Mouse (Mus musculus) cerebellum, adult 9-10 months (tissue): ENCODE data around the gene Tceanc.
"Not testable (repeated sequence)": the region's sequence is repeated elsewhere in the genome, so short reads cannot be mapped to it uniquely, and the experiment has no call there.

ENCODE experiments used
- DNase-seq: peaks from one replicate; pipeline ENCODE4 v3.0.0; 2022

Tceanc gene

GRCm38 (mm10) chrX:166518345-166518744, at the start of gene Tceanc:
TSS of gene Tceanc (minus strand) at chrX:166518567.
- DNase-seq, result no peak

GRCm38 (mm10) chrX:166565983-166566382, 47.6 kb upstream of the Tceanc start:
- DNase-seq, result no peak

GRCm38 (mm10) chrX:166565401-166565800, 47.0 kb upstream of the Tceanc start:
- DNase-seq, result no peak

- DNase-seq, result no peak
Measured at GRCm38 (mm10) chrX:166564900-166565299, 46.5 kb upstream of the Tceanc start.

GRCm38 (mm10) chrX:166559333-166559732, 41.0 kb upstream of the Tceanc start:
- no peak for DNase-seq

- DNase-seq, result no peak
Measured at GRCm38 (mm10) chrX:166552355-166552754, 34.0 kb upstream of the Tceanc start.

- no peak for DNase-seq
Measured at GRCm38 (mm10) chrX:166546495-166546894, 28.1 kb upstream of the Tceanc start.

- DNase-seq, result no peak
Measured at GRCm38 (mm10) chrX:166535138-166535537, 16.8 kb upstream of the Tceanc start.

GRCm38 (mm10) chrX:166533432-166533831, 15.1 kb upstream of the Tceanc start:
- no peak for DNase-seq

- DNase-seq, result no peak
Measured at GRCm38 (mm10) chrX:166531671-166532070, 13.3 kb upstream of the Tceanc start.

- no peak for DNase-seq
Measured at GRCm38 (mm10) chrX:166528126-166528525, 9.8 kb upstream of the Tceanc start.

GRCm38 (mm10) chrX:166525637-166526315, 7.4 kb upstream of the Tceanc start:
- DNase-seq, result no peak

GRCm38 (mm10) chrX:166520782-166521181, 2.4 kb upstream of the Tceanc start:
- no peak for DNase-seq

GRCm38 (mm10) chrX:166516631-166517030, 1.7 kb downstream of the Tceanc start:
- no peak for DNase-seq

- no peak for DNase-seq
Measured at GRCm38 (mm10) chrX:166515923-166516322, 2.4 kb downstream of the Tceanc start.

GRCm38 (mm10) chrX:166514035-166514434, 4.3 kb downstream of the Tceanc start:
- not testable (repeated sequence) for DNase-seq

- DNase-seq, result no peak
Measured at GRCm38 (mm10) chrX:166512071-166512470, 6.3 kb downstream of the Tceanc start.

GRCm38 (mm10) chrX:166511107-166511506, 7.3 kb downstream of the Tceanc start:
- DNase-seq, result no peak

- DNase-seq, result peak; percentile 92
Measured at GRCm38 (mm10) chrX:166509761-166510738, 8.3 kb downstream of the Tceanc start.

GRCm38 (mm10) chrX:166504421-166504820, 13.9 kb downstream of the Tceanc start:
- DNase-seq, result no peak

GRCm38 (mm10) chrX:166499496-166500190, 18.7 kb downstream of the Tceanc start:
- no peak for DNase-seq

GRCm38 (mm10) chrX:166497771-166498170, 20.6 kb downstream of the Tceanc start:
- no peak for DNase-seq

- DNase-seq, result no peak
Measured at GRCm38 (mm10) chrX:166495052-166495451, 23.3 kb downstream of the Tceanc start.
